Mouse (Mus musculus) hindbrain, embryonic 12.5 days (tissue): ENCODE results near the gene Arhgap45. TPM values are rescaled to one million over a fixed set of nuclear protein-coding genes. Genes with fewer than 3 reads are reported as not detected.
"Not testable (repeated sequence)": the region's sequence is repeated elsewhere in the genome, so short reads cannot be mapped to it uniquely, and the experiment has no call there.

ENCODE experiments used
- ATAC-seq: fragments of 200-750 bp; cut with Nextera tagmentation; 2 replicates; pipeline ENCODE4 v1.8.0; 2017; ENCODE audit warnings: moderate TSS enrichment; ENCODE audit not compliant: low FRiP score
- H3K27ac ChIP-seq: fragments of 300-500 bp; sonication (generic); 2 replicates; pipeline ENCODE4 v1.5.1; 2016; ENCODE audit warnings: mild to moderate bottlenecking
- H3K27me3 ChIP-seq: fragments of 300-500 bp; sonication (generic); 2 replicates; pipeline ENCODE4 v1.6.1; 2016; ENCODE audit warnings: mild to moderate bottlenecking
- H3K36me3 ChIP-seq: fragments of 300-500 bp; sonication (generic); 2 replicates; pipeline ENCODE4 v1.6.1; 2016; ENCODE audit warnings: mild to moderate bottlenecking
- H3K4me1 ChIP-seq: fragments of 300-500 bp; sonication (generic); 2 replicates; pipeline ENCODE4 v1.6.1; 2016
- H3K4me2 ChIP-seq: fragments of 300-500 bp; sonication (generic); replicated peaks from 2 replicates; pipeline ENCODE4 v1.6.1; 2016; ENCODE audit warnings: mild to moderate bottlenecking
- H3K4me3 ChIP-seq: fragments of 300-500 bp; sonication (generic); 2 replicates; pipeline ENCODE4 v1.5.1; 2016; ENCODE audit warnings: mild to moderate bottlenecking
- H3K9ac ChIP-seq: fragments of 300-500 bp; sonication (generic); 2 replicates; pipeline ENCODE4 v1.6.1; 2016; ENCODE audit warnings: mild to moderate bottlenecking, moderate library complexity
- H3K9me3 ChIP-seq: fragments of 300-500 bp; sonication (generic); replicated peaks from 2 replicates; pipeline ENCODE4 v1.6.1; 2016; ENCODE audit warnings: mild to moderate bottlenecking
- WGBS: fragments of 180-500 bp; shearing (Covaris S2); methylation state at CpG from one replicate; pipeline ENCODE4 v1.1.7; 2016; 5-methylcytosine and 5-hydroxymethylcytosine counted together
- polyA plus RNA-seq: library from polyadenylated mRNA; unstranded; fragments of >200 nt; fragmentation: Nextera tagmentation; extraction: Ambion mirVana; gene quantifications from 2 replicates; pipeline ENCODE4 v1.2.1, GENCODE M21; 2016

Arhgap45 gene
- polyA plus RNA-seq, 1 experiment from 2014 or later = 8.7 TPM

DNA sequence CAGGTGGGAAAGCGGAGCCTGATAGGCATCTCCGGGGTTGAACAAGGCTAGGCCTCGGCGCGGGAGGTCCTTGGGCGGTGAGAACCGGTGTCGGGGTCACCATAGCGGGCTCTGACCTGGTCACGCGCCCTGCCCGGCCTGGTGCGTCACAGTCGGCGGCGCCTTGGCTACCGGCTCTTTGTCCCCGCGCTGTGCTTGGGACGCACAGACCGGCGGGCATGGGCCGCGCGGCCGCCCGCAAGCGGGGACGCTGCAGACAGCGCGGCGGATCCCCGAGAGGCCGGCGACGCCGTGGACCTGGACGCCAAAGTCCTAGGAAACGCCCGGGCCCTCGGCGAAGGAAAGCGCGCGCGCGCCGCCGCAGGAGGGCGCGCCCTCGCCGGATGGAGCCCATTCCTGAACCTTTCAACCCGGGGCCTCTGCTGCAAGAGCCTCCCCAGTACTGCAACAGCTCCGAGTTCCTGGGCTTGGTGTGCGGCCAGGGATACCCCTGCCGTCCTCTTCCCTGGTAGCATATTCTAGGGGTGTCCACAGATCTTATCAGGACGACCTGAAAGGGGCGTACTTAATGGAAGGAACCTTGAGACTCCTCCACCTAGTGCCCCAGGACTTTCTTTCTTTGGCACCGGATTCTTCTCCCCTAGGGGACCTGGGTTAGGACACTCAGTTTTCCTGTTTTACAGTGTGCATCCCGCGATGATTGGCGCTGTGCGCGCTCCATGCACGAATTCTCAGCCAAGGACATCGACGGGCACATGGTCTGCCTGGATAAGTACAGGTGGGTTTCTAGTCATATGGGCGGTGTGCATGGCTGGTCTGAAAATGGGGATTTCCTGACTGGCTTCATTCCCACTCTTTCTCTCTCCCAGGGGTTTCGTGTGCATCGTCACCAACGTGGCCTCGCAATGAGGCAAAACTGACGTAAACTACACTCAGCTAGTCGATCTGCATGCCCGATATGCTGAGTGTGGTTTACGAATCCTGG, 37.7 kb downstream of the Arhgap45 start:
- 2% methylated on average over 76 of the region's 77 CpGs for WGBS
- Histone ChIP-seq H3K36me3 (peaks cover 35% of the 10 kb centered on the region), H3K9me3 (no peaks in the 10 kb centered on the region), H3K27me3 (no peaks in the 10 kb centered on the region), H3K9ac (peak overlapping the region; percentile 91), H3K27ac (peak overlapping the region; percentile 97), H3K4me3 (peak overlapping the region; percentile 87), H3K4me2 (peak overlapping the region; percentile 71), H3K4me1 (peaks cover 26% of the 10 kb centered on the region)
- peak; percentile 51 for ATAC-seq

DNA sequence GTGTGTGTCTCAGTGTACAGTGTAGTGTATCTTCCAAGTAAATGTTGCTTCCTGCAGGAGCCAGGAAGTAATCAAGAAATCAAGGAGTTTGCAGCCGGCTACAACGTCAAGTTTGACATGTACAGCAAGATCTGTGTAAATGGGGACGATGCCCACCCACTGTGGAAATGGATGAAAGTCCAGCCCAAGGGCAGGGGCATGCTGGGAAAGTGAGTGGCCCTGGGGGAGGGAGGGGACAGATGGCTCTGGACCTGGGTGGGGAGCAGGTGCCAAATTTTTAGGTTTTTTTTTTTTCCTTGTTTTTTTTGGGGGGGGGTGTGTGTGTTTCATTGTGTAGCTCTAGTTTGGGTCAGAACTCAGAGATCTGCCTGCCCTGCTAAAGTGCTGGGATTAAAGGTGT, 38.5 kb downstream of the Arhgap45 start:
- not testable (repeated sequence) for H3K27me3 ChIP-seq, H3K27ac ChIP-seq, ATAC-seq, H3K9me3 ChIP-seq
- 9% methylated on average over 3 of the region's 3 CpGs for WGBS
- Histone ChIP-seq H3K4me1 (peaks cover 26% of the 10 kb centered on the region), H3K36me3 (peaks cover 41% of the 10 kb centered on the region), H3K4me2 (peak overlapping the region; percentile 71), H3K4me3 (peak overlapping the region; percentile 87), H3K9ac (peak overlapping the region; percentile 91)

- no peaks in the 10 kb centered on the region for H3K27me3 ChIP-seq
- H3K4me3 ChIP-seq = no peak overlapping the region
- H3K9ac ChIP-seq = no peak overlapping the region; the same call in 1 of the 2 replicates
- 80% methylated on average over 5 of the region's 5 CpGs for WGBS
- H3K27ac ChIP-seq = no peak overlapping the region
- H3K9me3 ChIP-seq = no peaks in the 10 kb centered on the region
- peaks cover 44% of the 10 kb centered on the region for H3K36me3 ChIP-seq
- ATAC-seq = no peak
- peak overlapping the region; percentile 71 for H3K4me2 ChIP-seq
- H3K4me1 ChIP-seq = peaks cover 26% of the 10 kb centered on the region
Observed at GRCm38 (mm10) chr10:80055364-80055763, 38.9 kb downstream of the Arhgap45 start.

DNA sequence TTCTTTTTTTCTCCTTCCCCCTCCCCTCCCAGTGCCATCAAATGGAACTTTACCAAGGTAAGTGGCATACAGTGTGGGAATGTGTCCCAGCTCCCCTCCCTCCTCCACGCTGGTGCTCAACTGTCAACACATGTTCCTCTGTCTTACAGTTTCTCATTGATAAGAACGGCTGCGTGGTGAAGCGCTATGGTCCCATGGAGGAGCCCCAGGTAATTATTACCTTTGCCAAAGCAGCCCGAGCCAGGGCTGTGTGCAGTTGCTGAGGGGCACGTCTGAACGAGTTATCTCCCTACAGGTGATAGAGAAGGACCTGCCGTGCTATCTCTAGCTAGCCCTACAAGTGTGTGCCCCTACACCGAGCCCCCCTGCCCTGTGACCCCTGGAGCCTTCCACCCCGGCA, 39.4 kb downstream of the Arhgap45 start:
- no peaks in the 10 kb centered on the region for H3K9me3 ChIP-seq
- H3K36me3 ChIP-seq = peaks cover 49% of the 10 kb centered on the region
- H3K4me2 ChIP-seq = 0 out of 2 replicates have a peak overlapping the region, but pooled peaks have one; percentile 71
- no peak overlapping the region for H3K27ac ChIP-seq
- WGBS = 88% methylated on average over 9 of the region's 10 CpGs
- no peak overlapping the region for H3K4me3 ChIP-seq
- ATAC-seq = no peak
- no peaks in the 10 kb centered on the region for H3K27me3 ChIP-seq
- H3K9ac ChIP-seq = no peak overlapping the region
- H3K4me1 ChIP-seq = peaks cover 26% of the 10 kb centered on the region

- ATAC-seq = no peak
- peaks cover 26% of the 10 kb centered on the region for H3K4me1 ChIP-seq
- no peaks in the 10 kb centered on the region for H3K27me3 ChIP-seq
- 87% methylated on average over 4 of the region's 4 CpGs for WGBS
- no peak overlapping the region for H3K4me2 ChIP-seq
- no peak overlapping the region for H3K4me3 ChIP-seq
- 0 out of 2 replicates have a peak overlapping the region, but pooled peaks have one; percentile 19 for H3K9ac ChIP-seq
- no peaks in the 10 kb centered on the region for H3K9me3 ChIP-seq
- H3K27ac ChIP-seq = no peak overlapping the region
- H3K36me3 ChIP-seq = peaks cover 54% of the 10 kb centered on the region
Observed at GRCm38 (mm10) chr10:80056506-80056905, 40.1 kb downstream of the Arhgap45 start.

DNA sequence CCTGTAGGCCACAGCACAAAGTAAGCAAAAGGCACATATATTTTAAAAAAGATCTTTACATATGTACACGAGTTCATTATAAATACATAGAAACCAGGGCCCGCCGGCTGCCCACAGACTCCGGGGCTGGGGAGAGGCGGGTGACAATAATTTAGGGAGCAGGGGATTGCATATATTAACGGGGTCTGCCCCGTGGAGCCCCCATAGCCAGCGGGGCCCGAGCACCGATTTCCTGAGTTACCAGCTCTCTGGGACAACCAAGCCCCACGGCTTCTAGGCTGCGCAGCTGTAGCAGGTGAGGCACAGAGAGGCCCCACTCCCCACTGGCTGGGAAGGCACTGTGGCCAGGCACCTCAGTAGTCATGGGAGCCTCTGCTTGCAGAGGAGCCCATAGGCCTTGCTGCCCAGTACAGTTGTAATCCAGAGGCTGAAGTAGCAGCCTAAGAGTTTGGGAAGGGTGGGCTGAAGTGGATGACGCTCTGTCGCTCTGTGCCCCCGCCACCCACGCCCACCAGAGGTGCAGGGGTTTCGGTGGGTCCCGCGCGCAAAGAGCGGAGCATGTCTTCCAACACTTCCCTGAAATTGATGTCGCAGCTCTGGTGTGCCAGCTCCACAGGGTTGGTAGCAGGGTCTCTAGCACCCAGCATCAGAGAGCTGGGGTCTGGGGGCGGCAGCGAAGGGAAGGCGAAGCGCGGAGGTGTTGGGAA, 40.7 kb downstream of the Arhgap45 start:
- Histone ChIP-seq H3K4me1 (peaks cover 22% of the 10 kb centered on the region), H3K4me3 (no peak overlapping the region), H3K4me2 (no peak overlapping the region), H3K9me3 (no peaks in the 10 kb centered on the region), H3K36me3 (peaks cover 59% of the 10 kb centered on the region), H3K27ac (no peak overlapping the region), H3K9ac (no peak overlapping the region), H3K27me3 (no peaks in the 10 kb centered on the region)
- 92% methylated on average over 27 of the region's 27 CpGs for WGBS
- ATAC-seq = no peak

DNA sequence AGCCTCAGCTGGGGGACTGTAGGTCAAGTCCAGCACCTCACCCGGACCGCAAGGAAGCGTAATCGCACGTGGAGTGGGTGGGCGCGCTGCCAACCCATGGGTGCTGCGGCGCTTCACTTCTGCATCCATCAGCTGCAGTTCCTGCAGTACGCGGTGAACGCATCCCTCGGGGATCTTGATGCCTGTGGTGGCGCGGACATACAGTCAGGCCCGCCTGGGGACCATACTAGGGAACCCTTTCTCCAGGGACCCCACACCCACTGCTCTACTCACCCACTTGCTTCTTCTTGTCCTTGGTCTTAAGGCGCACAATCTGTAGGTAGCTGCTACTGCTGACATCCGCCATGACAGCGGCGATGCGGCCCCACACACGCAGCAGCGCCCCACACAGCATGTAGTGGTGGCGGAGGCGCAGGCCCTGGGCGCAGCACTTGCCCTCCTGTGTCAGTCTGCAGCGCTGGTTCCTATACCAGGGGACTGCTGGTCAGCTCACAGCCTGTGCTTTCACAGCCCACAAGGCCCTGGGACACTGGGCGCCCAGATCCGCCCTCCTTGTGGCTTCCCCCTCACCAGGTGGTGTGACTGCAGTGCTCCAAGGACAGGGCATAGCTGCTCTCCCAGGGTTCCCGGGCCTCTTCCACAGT, 41.4 kb downstream of the Arhgap45 start:
- no peak overlapping the region for H3K9ac ChIP-seq
- H3K4me2 ChIP-seq = no peak overlapping the region
- no peak for ATAC-seq
- H3K27ac ChIP-seq = no peak overlapping the region
- H3K27me3 ChIP-seq = no peaks in the 10 kb centered on the region
- no peaks in the 10 kb centered on the region for H3K9me3 ChIP-seq
- WGBS = 81% methylated on average over 30 of the region's 30 CpGs
- H3K4me3 ChIP-seq = no peak overlapping the region
- H3K36me3 ChIP-seq = peaks cover 64% of the 10 kb centered on the region
- peaks cover 19% of the 10 kb centered on the region for H3K4me1 ChIP-seq

- peak; percentile 14; the same call in 1 of the 2 replicates for ATAC-seq
- H3K4me3 ChIP-seq = no peak overlapping the region
- WGBS = 88% methylated on average over 5 of the region's 5 CpGs
- H3K27me3 ChIP-seq = no peaks in the 10 kb centered on the region
- H3K9ac ChIP-seq = no peak overlapping the region
- no peaks in the 10 kb centered on the region for H3K4me1 ChIP-seq
- no peaks in the 10 kb centered on the region for H3K9me3 ChIP-seq
- H3K4me2 ChIP-seq = no peak overlapping the region
- peak overlapping the region; percentile 32; the same call in 1 of the 2 replicates for H3K27ac ChIP-seq
- peaks cover 62% of the 10 kb centered on the region for H3K36me3 ChIP-seq
Observed at GRCm38 (mm10) chr10:80063104-80063503, 46.7 kb downstream of the Arhgap45 start.

DNA sequence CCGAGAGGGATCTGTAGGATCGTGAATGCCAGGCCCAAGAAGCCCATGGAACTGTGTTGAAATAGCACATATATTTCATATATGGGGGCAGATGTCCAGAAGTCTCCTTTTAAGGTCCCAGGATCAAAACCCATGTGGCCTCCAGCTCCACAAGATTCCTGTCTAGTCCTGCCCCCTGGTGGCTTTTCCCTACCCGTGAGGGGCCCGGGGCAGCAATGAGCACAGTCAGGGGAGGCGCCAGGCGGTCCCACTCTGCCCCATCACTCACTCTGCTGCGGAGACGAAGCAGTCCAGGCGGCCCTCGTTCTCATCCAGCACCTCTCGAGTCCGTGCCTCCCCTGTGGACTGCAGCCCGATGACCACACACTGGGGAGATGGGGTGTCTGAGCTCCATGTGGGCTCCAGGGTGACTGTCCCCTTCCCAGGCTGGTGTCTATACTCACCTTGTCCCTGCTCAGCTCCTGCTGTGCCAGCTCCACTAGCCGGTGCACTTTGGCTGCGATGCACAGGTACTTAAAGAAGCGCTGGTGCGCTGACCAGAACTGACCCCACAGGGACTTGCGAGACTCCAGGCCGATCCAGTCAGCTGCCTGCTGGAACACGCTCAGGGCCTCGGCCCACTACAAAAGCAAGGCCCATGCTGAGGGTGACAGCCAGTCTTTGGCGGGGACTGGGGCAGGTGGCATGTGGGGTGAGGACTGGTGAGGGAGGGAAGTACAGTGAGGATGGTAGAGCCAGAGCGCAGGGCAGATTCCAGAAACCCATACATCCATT, 47.6 kb downstream of the Arhgap45 start:
- 75% methylated on average over 23 of the region's 23 CpGs for WGBS
- Histone ChIP-seq H3K4me3 (no peak overlapping the region), H3K9me3 (no peaks in the 10 kb centered on the region), H3K4me1 (no peaks in the 10 kb centered on the region), H3K36me3 (peaks cover 55% of the 10 kb centered on the region), H3K27me3 (no peaks in the 10 kb centered on the region), H3K27ac (0 out of 2 replicates have a peak overlapping the region, but pooled peaks have one; percentile 32), H3K4me2 (no peak overlapping the region), H3K9ac (no peak overlapping the region)
- ATAC-seq = no peak

- H3K9ac ChIP-seq = no peak overlapping the region
- peaks cover 2% of the 10 kb centered on the region for H3K4me1 ChIP-seq
- H3K27ac ChIP-seq = no peak overlapping the region
- no peak overlapping the region for H3K4me2 ChIP-seq
- H3K9me3 ChIP-seq = no peaks in the 10 kb centered on the region
- no peak for ATAC-seq
- peaks cover 16% of the 10 kb centered on the region for H3K36me3 ChIP-seq
- no peaks in the 10 kb centered on the region for H3K27me3 ChIP-seq
- H3K4me3 ChIP-seq = no peak overlapping the region
- WGBS = 94% methylated on average over 6 of the region's 7 CpGs
Observed at GRCm38 (mm10) chr10:80069251-80069650, 52.8 kb downstream of the Arhgap45 start.

- Histone ChIP-seq H3K4me2 (no peak overlapping the region), H3K4me3 (no peak overlapping the region), H3K36me3 (peaks cover 14% of the 10 kb centered on the region; the same call in 1 of the 2 replicates), H3K9me3 (no peaks in the 10 kb centered on the region), H3K27ac (no peak overlapping the region), H3K4me1 (peaks cover 5% of the 10 kb centered on the region), H3K27me3 (no peaks in the 10 kb centered on the region), H3K9ac (no peak overlapping the region)
- WGBS = 96% methylated on average over 3 of the region's 4 CpGs
- ATAC-seq = no peak
Observed at GRCm38 (mm10) chr10:80069948-80070450, 53.5 kb downstream of the Arhgap45 start.
